Mouse (Mus musculus) C2C12 (cell line): ENCODE data around the gene Grhl3. TPM values are rescaled to one million over a fixed set of nuclear protein-coding genes. Genes with fewer than 3 reads are reported as not detected.

Experiments
- H3K27me3 ChIP-seq: one replicate; pipeline ENCODE4 v1.6.1; 2011; ENCODE audit not compliant: control insufficient read depth, insufficient read depth, insufficient read length
- H3K36me3 ChIP-seq: one replicate; pipeline ENCODE4 v1.6.1; 2011; ENCODE audit not compliant: control insufficient read depth, insufficient read depth
- H3K4me3 ChIP-seq: one replicate; pipeline ENCODE4 v1.5.1; 2011; ENCODE audit warnings: mild to moderate bottlenecking, control low read depth; ENCODE audit not compliant: poor library complexity, insufficient read depth, severe bottlenecking
- H3K79me2 ChIP-seq: one replicate; pipeline ENCODE4 v1.6.1; 2011; ENCODE audit not compliant: control insufficient read depth, insufficient read depth
- H3K79me3 ChIP-seq: one replicate; pipeline ENCODE4 v1.6.1; 2011; ENCODE audit warnings: low read depth, control low read depth
- H3ac ChIP-seq: one replicate; pipeline ENCODE3; 2011; ENCODE audit warnings: low read depth; ENCODE audit not compliant: control insufficient read depth, insufficient read length
- CEBPB ChIP-seq: IDR thresholded peaks from one replicate; pipeline ENCODE4 v1.6.1; 2011; ENCODE audit warnings: low read depth, mild to moderate bottlenecking, control low read depth, moderate library complexity
- CTCF ChIP-seq: IDR thresholded peaks from one replicate; pipeline ENCODE4 v1.5.1; 2011; ENCODE audit not compliant: control insufficient read depth, insufficient read depth, insufficient read length
- FOSL1 ChIP-seq: IDR thresholded peaks from one replicate; pipeline ENCODE4 v1.8.0; 2011; ENCODE audit warnings: mild to moderate bottlenecking, low read length; ENCODE audit not compliant: poor library complexity, insufficient read depth, severe bottlenecking
- MAX ChIP-seq: IDR thresholded peaks from one replicate; pipeline ENCODE4 v1.6.1; 2011; ENCODE audit warnings: mild to moderate bottlenecking, control low read depth
- MYOD1 ChIP-seq: IDR thresholded peaks from one replicate; pipeline ENCODE4 v1.6.1; 2011; ENCODE audit warnings: low read depth; ENCODE audit not compliant: control insufficient read depth, insufficient read length
- MYOG ChIP-seq: IDR thresholded peaks from one replicate; pipeline ENCODE4 v1.6.1; 2011; ENCODE audit not compliant: control insufficient read depth, insufficient read length; ENCODE audit errors: extremely low read depth
- USF1 ChIP-seq: IDR thresholded peaks from one replicate; pipeline ENCODE4 v1.6.1; 2011; ENCODE audit warnings: low read depth, mild to moderate bottlenecking, control low read depth, moderate library complexity
- polyA plus RNA-seq: library from polyadenylated mRNA; unstranded; fragments of >200 nt; fragmentation: generic; extraction: Trizol; gene quantifications from one replicate; pipeline ENCODE4 v1.2.1, GENCODE M21; 2012; ENCODE audit warnings: missing spikeins

Gene Grhl3
- polyA plus RNA-seq, 1 experiment = 0.49 TPM

- Histone ChIP-seq H3K79me3 (no peaks in the 10 kb centered on the region), H3ac (no peak overlapping the region), H3K79me2 (no peaks in the 10 kb centered on the region), H3K36me3 (no peaks in the 10 kb centered on the region), H3K4me3 (no peak overlapping the region), H3K27me3 (no peaks in the 10 kb centered on the region)
- TF ChIP-seq CTCF (no peak), MYOG (no peak), MYOD1 (no peak), CEBPB (no peak), FOSL1 (no peak), MAX (no peak), USF1 (no peak)
Observed at GRCm38 (mm10) chr4:135598998-135599397, 25.6 kb upstream of the Grhl3 start.

- H3K36me3 ChIP-seq = no peaks in the 10 kb centered on the region
- H3ac ChIP-seq = no peak overlapping the region
- no peaks in the 10 kb centered on the region for H3K27me3 ChIP-seq
- no peaks in the 10 kb centered on the region for H3K79me2 ChIP-seq
- H3K79me3 ChIP-seq = no peaks in the 10 kb centered on the region
- no peak for TF ChIP-seq CEBPB
- TF ChIP-seq MYOD1 = no peak
- TF ChIP-seq FOSL1 = no peak
- no peak for TF ChIP-seq CTCF
- no peak for TF ChIP-seq MAX
- no peak for TF ChIP-seq MYOG
- TF ChIP-seq USF1 = no peak
- H3K4me3 ChIP-seq = no peak overlapping the region
Observed at GRCm38 (mm10) chr4:135597571-135597970, 24.1 kb upstream of the Grhl3 start.

GRCm38 (mm10) chr4:135595943-135596342 lies 22.5 kb upstream of the Grhl3 start:
- no peak for TF ChIP-seq MAX
- no peak for TF ChIP-seq CEBPB
- TF ChIP-seq FOSL1 = no peak
- no peak for TF ChIP-seq USF1
- no peak for TF ChIP-seq CTCF
- no peak for TF ChIP-seq MYOD1
- TF ChIP-seq MYOG = no peak
- Histone ChIP-seq H3K27me3 (no peaks in the 10 kb centered on the region), H3K36me3 (no peaks in the 10 kb centered on the region), H3ac (no peak overlapping the region), H3K79me2 (no peaks in the 10 kb centered on the region), H3K4me3 (no peak overlapping the region), H3K79me3 (no peaks in the 10 kb centered on the region)

GRCm38 (mm10) chr4:135591610-135592304 lies 18.3 kb upstream of the Grhl3 start:
- no peaks in the 10 kb centered on the region for H3K27me3 ChIP-seq
- no peaks in the 10 kb centered on the region for H3K36me3 ChIP-seq
- no peak overlapping the region for H3ac ChIP-seq
- H3K79me3 ChIP-seq = no peaks in the 10 kb centered on the region
- H3K4me3 ChIP-seq = no peak overlapping the region
- H3K79me2 ChIP-seq = no peaks in the 10 kb centered on the region
- no peak for TF ChIP-seq MYOG
- TF ChIP-seq CTCF = no peak
- no peak for TF ChIP-seq CEBPB
- no peak for TF ChIP-seq FOSL1
- TF ChIP-seq MYOD1 = no peak
- TF ChIP-seq USF1 = no peak
- no peak for TF ChIP-seq MAX

GRCm38 (mm10) chr4:135591086-135591485 lies 17.7 kb upstream of the Grhl3 start:
- Histone ChIP-seq H3K27me3 (no peaks in the 10 kb centered on the region), H3K4me3 (no peak overlapping the region), H3K36me3 (no peaks in the 10 kb centered on the region), H3K79me2 (no peaks in the 10 kb centered on the region), H3K79me3 (no peaks in the 10 kb centered on the region), H3ac (no peak overlapping the region)
- TF ChIP-seq CEBPB (no peak), MYOD1 (no peak), CTCF (no peak), USF1 (no peak), MYOG (no peak), FOSL1 (no peak)

GRCm38 (mm10) chr4:135584838-135585237 lies 11.4 kb upstream of the Grhl3 start:
- no peak overlapping the region for H3K4me3 ChIP-seq
- H3ac ChIP-seq = no peak overlapping the region
- no peaks in the 10 kb centered on the region for H3K79me3 ChIP-seq
- no peaks in the 10 kb centered on the region for H3K27me3 ChIP-seq
- TF ChIP-seq MYOD1 (no peak), FOSL1 (no peak), CEBPB (no peak), USF1 (no peak), MAX (no peak), CTCF (no peak), MYOG (no peak)
- no peaks in the 10 kb centered on the region for H3K36me3 ChIP-seq
- H3K79me2 ChIP-seq = no peaks in the 10 kb centered on the region
